Mouse (Mus musculus) thymus, adult 2 months (tissue): ENCODE data around the gene Tcp1.
"Not testable (repeated sequence)": the region's sequence is repeated elsewhere in the genome, so short reads cannot be mapped to it uniquely, and the experiment has no call there.

Experiments used
- CTCF ChIP-seq: fragments of 200-500 bp; IDR thresholded peaks from 2 replicates; pipeline ENCODE4 v1.5.1; 2012; ENCODE audit warnings: mild to moderate bottlenecking, control low read depth, low read length, moderate library complexity, borderline replicate concordance; ENCODE audit not compliant: control insufficient read depth, poor library complexity, insufficient read depth; ENCODE audit errors: extremely low read depth
- POLR2A ChIP-seq: fragments of 200-500 bp; IDR thresholded peaks from 2 replicates; pipeline ENCODE4 v1.6.1; 2012; ENCODE audit warnings: mild to moderate bottlenecking, low read length, control low read depth, moderate library complexity; ENCODE audit not compliant: control insufficient read depth, poor library complexity, insufficient read depth; ENCODE audit errors: extremely low read depth

DNA sequence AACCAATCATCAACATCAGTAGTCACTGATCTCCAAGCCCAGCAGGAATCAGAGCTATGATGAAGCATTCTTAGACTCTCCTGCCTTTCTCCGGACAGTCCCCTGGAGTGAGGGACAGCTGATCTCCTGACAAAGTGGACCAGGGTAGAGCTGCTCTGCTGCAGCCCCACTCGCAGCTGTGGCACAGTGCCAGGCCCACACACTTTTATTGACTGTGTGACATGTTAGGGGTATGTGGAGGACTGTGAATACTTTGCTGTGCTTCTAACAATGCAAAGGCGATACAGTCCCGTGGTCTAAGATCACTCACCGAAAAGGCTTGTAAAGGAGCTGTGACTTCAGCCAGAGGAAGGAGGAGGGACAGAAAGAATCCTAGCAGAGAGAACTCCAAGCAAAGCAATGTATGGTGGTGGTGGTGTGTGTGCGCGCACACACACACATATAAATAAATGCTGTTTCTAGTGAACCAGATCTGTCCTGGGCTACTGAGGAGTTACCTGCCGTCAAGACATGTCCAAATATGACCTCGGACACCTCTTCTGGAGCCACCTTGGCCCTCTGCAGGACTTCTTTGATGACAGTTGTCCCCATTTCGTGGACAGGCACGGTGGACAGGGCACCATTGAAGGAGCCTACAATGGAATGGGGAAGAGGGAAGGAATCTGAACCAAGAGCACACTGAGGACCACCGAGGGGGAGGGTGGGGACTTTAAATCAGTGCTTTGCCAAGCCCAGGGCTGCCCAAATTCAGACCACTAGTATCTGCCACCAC is 24.1 kb downstream of the Tcp1 start:
- TF ChIP-seq CTCF, POLR2A: not testable (repeated sequence)
